In the genomic region with DNA sequence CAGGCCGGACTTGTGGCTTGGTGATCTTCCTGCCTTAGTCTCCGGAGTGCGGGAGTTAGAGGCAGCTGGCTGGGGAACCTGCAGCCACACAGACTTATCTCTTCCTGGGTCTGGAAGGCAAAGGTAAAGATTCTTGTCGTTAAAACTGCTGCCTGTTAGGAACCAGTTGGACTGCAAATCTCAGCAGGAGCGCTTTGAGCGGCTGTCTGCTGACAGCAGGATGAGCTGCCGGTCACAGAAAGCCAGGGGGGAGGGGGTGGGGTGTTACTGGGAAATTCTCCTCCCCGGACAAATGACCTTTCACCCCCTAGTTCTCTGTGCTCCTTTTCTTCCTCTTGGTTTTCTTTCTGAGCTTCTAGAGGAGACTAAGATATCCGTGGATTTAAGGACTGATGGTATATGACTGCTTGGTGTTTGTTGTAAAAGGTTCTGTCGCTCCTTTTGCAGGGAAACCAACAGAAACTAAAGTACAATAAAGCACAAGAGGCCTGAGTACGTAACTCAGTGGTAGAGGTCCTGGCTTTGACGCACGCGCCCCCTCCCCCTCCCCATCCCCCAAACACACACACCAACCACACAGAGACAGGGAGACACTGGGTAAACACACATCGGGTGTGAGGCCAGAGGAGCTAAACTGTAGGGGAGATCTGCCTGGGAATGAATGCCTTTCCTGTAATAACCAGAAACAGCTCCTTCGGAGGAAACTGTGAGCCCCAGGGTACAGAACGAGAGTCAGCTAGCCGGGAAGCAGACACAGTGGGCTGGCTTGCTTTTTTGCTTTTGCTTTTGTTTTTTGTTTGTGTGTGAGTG, we compare ENCODE assay signal across 9 mouse cellular contexts. TPM values are rescaled to one million over a fixed set of nuclear protein-coding genes. Genes with fewer than 3 reads are reported as not detected.
A peak's percentile ranks its signal among the peaks of the same experiment; 100 is the strongest.
DNase-seq lines count a peak whose midpoint lies in the region; ATAC-seq and TF ChIP-seq lines count a peak whose summit lies in the region.
"Had no signal": no experiment of that assay in that cellular context is flagged by ENCODE, and none has a peak within 500 bp of the region (broad histone marks: within the 10 kb centered on the region; RNA-seq: fewer than 3 reads in every experiment).

No protein-coding gene starts in this region.

- peak overlapping the region; percentile 49 for H3K9ac ChIP-seq in embryonic facial prominence, embryonic 14.5 days (ENCODE audit: low read depth, low read length)
- H3K9ac ChIP-seq in limb, embryonic 12.5 days (replicated peaks), result peak overlapping the region; percentile 40; the same call in 1 of the 2 replicates
- H3K9ac ChIP-seq in midbrain, embryonic 13.5 days (replicated peaks), result peak overlapping the region; percentile 48; the same call in 1 of the 2 replicates

- no peak for ATAC-seq in embryonic facial prominence, embryonic 14.5 days (ENCODE audit: low read depth)
- ATAC-seq in limb, embryonic 12.5 days (ENCODE audit: insufficient number of reproducible peaks, insufficient read depth, low FRiP score, low TSS enrichment, low read depth), result peak; percentile 52; the same call in 1 of the 2 replicates
- ATAC-seq in midbrain, embryonic 13.5 days, result peak; percentile 53; the same call in 1 of the 2 replicates
- ATAC-seq in megakaryocyte progenitor cell, adult 5-6 weeks (replicated peaks; ENCODE audit: poor library complexity), result no peak
- ATAC-seq: Patski had no signal

- DNase-seq in left cerebral cortex, adult 2 months (ENCODE audit: extremely low spot score in 1 of 2, low spot score in 2 of 2), result no peak
- no peak for DNase-seq in left cerebral cortex, adult 11 months (ENCODE audit: low spot score)
- peak; percentile 66 for DNase-seq in embryonic facial prominence, embryonic 14.5 days (ENCODE audit: low spot score)
- DNase-seq in hindbrain, embryonic 10.5 days (ENCODE audit: low spot score), result peak; percentile 70
- no peak for DNase-seq in layer of hippocampus, postnatal 10 days (ENCODE audit: low spot score in 2 of 2)

- no peaks in the 10 kb centered on the region for H3K9me3 ChIP-seq in embryonic facial prominence, embryonic 14.5 days (ENCODE audit: control insufficient read depth, low read length)
- H3K9me3 ChIP-seq in hindbrain, embryonic 10.5 days, result no peaks in the 10 kb centered on the region
- H3K9me3 ChIP-seq in limb, embryonic 12.5 days, result no peaks in the 10 kb centered on the region
- no peaks in the 10 kb centered on the region for H3K9me3 ChIP-seq in midbrain, embryonic 13.5 days

- intact Hi-C loops in left cerebral cortex, adult 2 months (cut with DNase I), result loop anchor here (5.0 kb wide), 3 partner anchors 54 to 319 kb away; partner anchors contain the start of gene Braf

- H3K4me1 ChIP-seq in embryonic facial prominence, embryonic 14.5 days (ENCODE audit: control insufficient read depth, insufficient read depth, low read length), result 0 out of 2 replicates have a peak, but pooled peaks cover 19% of the 10 kb centered on the region
- peaks cover 31% of the 10 kb centered on the region for H3K4me1 ChIP-seq in hindbrain, embryonic 10.5 days (replicated peaks)
- peaks cover 27% of the 10 kb centered on the region for H3K4me1 ChIP-seq in limb, embryonic 12.5 days (replicated peaks)
- H3K4me1 ChIP-seq in midbrain, embryonic 13.5 days (replicated peaks), result peaks cover 14% of the 10 kb centered on the region

- peak overlapping the region; percentile 53 for H3K4me2 ChIP-seq in embryonic facial prominence, embryonic 14.5 days (ENCODE audit: low read depth, low read length)
- H3K4me2 ChIP-seq in limb, embryonic 12.5 days, result peak overlapping the region; percentile 55
- peak overlapping the region; percentile 44 for H3K4me2 ChIP-seq in midbrain, embryonic 13.5 days (replicated peaks)

- no peak overlapping the region for H3K27ac ChIP-seq in left cerebral cortex, adult 2 months
- H3K27ac ChIP-seq in embryonic facial prominence, embryonic 14.5 days (replicated peaks; ENCODE audit: low read depth, low read length), result peak overlapping the region; percentile 49
- H3K27ac ChIP-seq in hindbrain, embryonic 10.5 days, result peak overlapping the region; percentile 87
- H3K27ac ChIP-seq in limb, embryonic 12.5 days, result peak overlapping the region; percentile 62; the same call in 1 of the 2 replicates
- peak overlapping the region; percentile 14; the same call in 1 of the 2 replicates for H3K27ac ChIP-seq in midbrain, embryonic 13.5 days

- whole genome bisulfite sequencing in embryonic facial prominence, embryonic 14.5 days, result 3% methylated on average over 18 of the region's 18 CpGs
- WGBS in hindbrain, embryonic 10.5 days, result 1% methylated on average over 18 of the region's 18 CpGs
- WGBS in limb, embryonic 12.5 days, result 2% methylated on average over 18 of the region's 18 CpGs
- 2% methylated on average over 18 of the region's 18 CpGs for WGBS in midbrain, embryonic 13.5 days

- H3K27me3 ChIP-seq in embryonic facial prominence, embryonic 14.5 days (replicated peaks; ENCODE audit: control insufficient read depth, insufficient read depth, low read length), result no peaks in the 10 kb centered on the region
- H3K27me3 ChIP-seq in hindbrain, embryonic 10.5 days (ENCODE audit: insufficient read depth, poor library complexity, severe bottlenecking), result no peaks in the 10 kb centered on the region
- no peaks in the 10 kb centered on the region for H3K27me3 ChIP-seq in limb, embryonic 12.5 days
- H3K27me3 ChIP-seq in midbrain, embryonic 13.5 days, result no peaks in the 10 kb centered on the region
- H3K27me3 ChIP-seq: Patski had no signal

- H3K36me3 ChIP-seq in embryonic facial prominence, embryonic 14.5 days (ENCODE audit: control insufficient read depth, insufficient read depth, low read length), result no peaks in the 10 kb centered on the region
- no peaks in the 10 kb centered on the region for H3K36me3 ChIP-seq in hindbrain, embryonic 10.5 days
- H3K36me3 ChIP-seq in limb, embryonic 12.5 days, result no peaks in the 10 kb centered on the region
- H3K36me3 ChIP-seq in midbrain, embryonic 13.5 days, result no peaks in the 10 kb centered on the region

- peak overlapping the region; percentile 19 for H3K4me3 ChIP-seq in left cerebral cortex, adult 2 months
- peak overlapping the region; percentile 21 for H3K4me3 ChIP-seq in embryonic facial prominence, embryonic 14.5 days (ENCODE audit: low read depth, low read length)
- H3K4me3 ChIP-seq in hindbrain, embryonic 10.5 days, result peak overlapping the region; percentile 42
- H3K4me3 ChIP-seq in limb, embryonic 12.5 days (replicated peaks), result peak overlapping the region; percentile 17
- H3K4me3 ChIP-seq in midbrain, embryonic 13.5 days (replicated peaks), result peak overlapping the region; percentile 20

- no peak for TF ChIP-seq CTCF in left cerebral cortex, adult 2 months (IDR thresholded peaks at IDR 0.05)

RNA-seq across cellular contexts. Expression of gene Mrps33, which starts 29.7 kb away (rescaled TPM):
- 100 to 1,000 TPM in 1 of 2 experiments, 10 to 100 TPM in 1; 91.5 to 104 TPM for total RNA-seq in left cerebral cortex, adult 2 months (2021)
- polyA plus RNA-seq in embryonic facial prominence, embryonic 14.5 days (2014; fragmentation: Nextera tagmentation; extraction: Ambion mirVana), result 184 and 187 TPM in 2 replicates
- 224 and 231 TPM in 2 replicates for polyA plus RNA-seq in hindbrain, embryonic 10.5 days (2016; fragmentation: Nextera tagmentation; extraction: Ambion mirVana)
- 221 and 229 TPM in 2 replicates for polyA plus RNA-seq in limb, embryonic 12.5 days (2016; fragmentation: Nextera tagmentation; extraction: Ambion mirVana)
- polyA plus RNA-seq in midbrain, embryonic 13.5 days (2015; fragmentation: Nextera tagmentation; extraction: Ambion mirVana), result 208 and 229 TPM in 2 replicates
- total RNA-seq in megakaryocyte progenitor cell, adult 5-6 weeks (2015), result 109 and 141 TPM in 2 replicates
- 41.1 and 47.7 TPM in 2 replicates for total RNA-seq in megakaryocyte progenitor cell, adult 5-6 weeks (2017)
- 100 to 1,000 TPM in 1 of 2 experiments, 10 to 100 TPM in 1; 97.2 to 114 TPM for total RNA-seq in layer of hippocampus, postnatal 10 days (2021)

RNA-seq across cellular contexts. Expression of gene Braf, which starts 55.8 kb away (rescaled TPM):
- 100 to 1,000 TPM; 119 to 123 TPM for total RNA-seq in left cerebral cortex, adult 2 months (2021)
- 12.8 and 13.5 TPM in 2 replicates for polyA plus RNA-seq in embryonic facial prominence, embryonic 14.5 days (2014; fragmentation: Nextera tagmentation; extraction: Ambion mirVana)
- 18.4 and 18.6 TPM in 2 replicates for polyA plus RNA-seq in hindbrain, embryonic 10.5 days (2016; fragmentation: Nextera tagmentation; extraction: Ambion mirVana)
- 19.4 and 19.9 TPM in 2 replicates for polyA plus RNA-seq in limb, embryonic 12.5 days (2016; fragmentation: Nextera tagmentation; extraction: Ambion mirVana)
- 23.2 and 23.9 TPM in 2 replicates for polyA plus RNA-seq in midbrain, embryonic 13.5 days (2015; fragmentation: Nextera tagmentation; extraction: Ambion mirVana)
- 40.1 and 41.3 TPM in 2 replicates for total RNA-seq in megakaryocyte progenitor cell, adult 5-6 weeks (2015)
- total RNA-seq in megakaryocyte progenitor cell, adult 5-6 weeks (2017), result 14.6 and 18.9 TPM in 2 replicates
- 10 to 100 TPM; 85.5 to 88.4 TPM for total RNA-seq in layer of hippocampus, postnatal 10 days (2021)

Comparison
In these comparisons a context has a peak if more than half of its experiments do, and no peak if none do; other contexts are left out.
1. DNase-seq: peak in embryonic facial prominence, embryonic 14.5 days (single experiment) and hindbrain, embryonic 10.5 days (single experiment); none in left cerebral cortex, adult 2 months (0 of 2), left cerebral cortex, adult 11 months (single experiment) and layer of hippocampus, postnatal 10 days (0 of 2).
2. ATAC-seq: peak in limb, embryonic 12.5 days (single experiment) and midbrain, embryonic 13.5 days (single experiment); none in embryonic facial prominence, embryonic 14.5 days (single experiment) and megakaryocyte progenitor cell, adult 5-6 weeks (single experiment).
3. Peak in every context shown above with its lines, with median percentiles within 50 percentile points of each other: H3K4me3 ChIP-seq, H3K4me2 ChIP-seq and H3K9ac ChIP-seq.